Mouse (Mus musculus) thymus, adult 2 months (tissue): ENCODE results near the gene Babam2.

Source experiments
- CTCF ChIP-seq: fragments of 200-500 bp; IDR thresholded peaks from 2 replicates; pipeline ENCODE4 v1.5.1; 2012; ENCODE audit warnings: mild to moderate bottlenecking, control low read depth, low read length, moderate library complexity, borderline replicate concordance; ENCODE audit not compliant: control insufficient read depth, poor library complexity, insufficient read depth; ENCODE audit errors: extremely low read depth
- POLR2A ChIP-seq: fragments of 200-500 bp; IDR thresholded peaks from 2 replicates; pipeline ENCODE4 v1.6.1; 2012; ENCODE audit warnings: mild to moderate bottlenecking, low read length, control low read depth, moderate library complexity; ENCODE audit not compliant: control insufficient read depth, poor library complexity, insufficient read depth; ENCODE audit errors: extremely low read depth

GRCm38 (mm10) chr5:31892631-31893030 lies 195.1 kb downstream of the Babam2 start:
- TF ChIP-seq CTCF (no peak), POLR2A (no peak)
